22 mouse cellular contexts compared by ENCODE assay signal in genomic region chr11:72378222-72378621, GRCm38 (mm10). TPM values are rescaled to one million over a fixed set of nuclear protein-coding genes. Genes with fewer than 3 reads are reported as not detected.
DNase-seq lines count a peak whose midpoint lies in the region; ATAC-seq and TF ChIP-seq lines count a peak whose summit lies in the region.
"Had no signal": no experiment of that assay in that cellular context is flagged by ENCODE, and none has a peak within 500 bp of the region (broad histone marks: within the 10 kb centered on the region; RNA-seq: fewer than 3 reads in every experiment).

No protein-coding gene starts in this region.

- TF ChIP-seq POLR2A in limb, embryonic 14.5 days (IDR thresholded peaks at IDR 0.05; ENCODE audit: borderline replicate concordance, extremely low read depth, insufficient read depth, insufficient read length) = no peak

- no peak for TF ChIP-seq CTCF in gastrocnemius, adult 2 months (IDR thresholded peaks at IDR 0.05)
- no peak for TF ChIP-seq CTCF in lung, postnatal 0 days (IDR thresholded peaks at IDR 0.05)

- peak; percentile 81 for DNase-seq in gastrocnemius, adult 2 months
- DNase-seq in gastrocnemius, postnatal 10 days = no peak
- DNase-seq in lung, postnatal 0 days (ENCODE audit: low spot score) = peak; percentile 40
- DNase-seq in lung, postnatal 36 days = no peak
- peak; percentile 14 for DNase-seq in limb, embryonic 14.5 days (ENCODE audit: low spot score)
- DNase-seq in thymus, postnatal 0 days (ENCODE audit: low spot score) = no peak
- DNase-seq in embryo, embryonic 9.5 days (ENCODE audit: extremely low spot score) = no peak
- DNase-seq: adrenal gland, postnatal 14 days; cerebellum, adult 18-20 months; cerebellum, adult 9-11 months; cerebellum, postnatal 36 days; heart, adult 11 months; heart, postnatal 36 days had no signal

- 59% methylated on average over 7 of the region's 7 CpGs for WGBS in lung, postnatal 0 days
- 57% methylated on average over 7 of the region's 7 CpGs for WGBS in limb, embryonic 14.5 days

- no peaks in the 10 kb centered on the region for H3K36me3 ChIP-seq in lung, postnatal 0 days (ENCODE audit: insufficient read depth, low read length)
- H3K36me3 ChIP-seq in limb, embryonic 14.5 days (ENCODE audit: control insufficient read depth, insufficient read depth, low read length) = no peaks in the 10 kb centered on the region
- H3K36me3 ChIP-seq: forebrain, embryonic 12.5 days; hindbrain, embryonic 15.5 days had no signal

- H3K4me2 ChIP-seq in lung, postnatal 0 days (replicated peaks; ENCODE audit: low read depth, low read length) = no peak overlapping the region
- no peak overlapping the region for H3K4me2 ChIP-seq in limb, embryonic 14.5 days (replicated peaks; ENCODE audit: low read depth, low read length, severe bottlenecking)
- H3K4me2 ChIP-seq: forebrain, embryonic 12.5 days; heart, embryonic 13.5 days; hindbrain, embryonic 15.5 days had no signal

- no peaks in the 10 kb centered on the region for H3K4me1 ChIP-seq in lung, postnatal 0 days (ENCODE audit: insufficient read depth, low read depth, low read length)
- no peaks in the 10 kb centered on the region for H3K4me1 ChIP-seq in limb, embryonic 14.5 days (ENCODE audit: control insufficient read depth, insufficient read depth, low read length)
- H3K4me1 ChIP-seq: forebrain, embryonic 12.5 days; hindbrain, embryonic 15.5 days had no signal

- intact Hi-C loops in gastrocnemius, adult 2 months (cut with DNase I) = no loop called here

- TF ChIP-seq EP300 in lung, postnatal 0 days (IDR thresholded peaks at IDR 0.05) = no peak

- no peak overlapping the region for H3K9ac ChIP-seq in lung, postnatal 0 days (replicated peaks; ENCODE audit: low read depth)
- no peak overlapping the region for H3K9ac ChIP-seq in limb, embryonic 14.5 days (ENCODE audit: low read depth, low read length, severe bottlenecking)
- H3K9ac ChIP-seq: forebrain, embryonic 12.5 days; heart, embryonic 13.5 days; hindbrain, embryonic 15.5 days had no signal

- H3K27ac ChIP-seq in gastrocnemius, adult 2 months = peak overlapping the region; percentile 89
- H3K27ac ChIP-seq in lung, postnatal 0 days (ENCODE audit: low read length) = no peak overlapping the region
- H3K27ac ChIP-seq in limb, embryonic 14.5 days (replicated peaks; ENCODE audit: low read depth, low read length) = no peak overlapping the region
- H3K27ac ChIP-seq: forebrain, embryonic 12.5 days; heart, embryonic 13.5 days; hindbrain, embryonic 15.5 days had no signal

- H3K9me3 ChIP-seq in lung, postnatal 0 days (ENCODE audit: low read length) = no peaks in the 10 kb centered on the region
- no peaks in the 10 kb centered on the region for H3K9me3 ChIP-seq in limb, embryonic 14.5 days (ENCODE audit: control insufficient read depth, low read length)
- H3K9me3 ChIP-seq: forebrain, embryonic 12.5 days; heart, embryonic 13.5 days; hindbrain, embryonic 15.5 days had no signal

- H3K4me3 ChIP-seq in gastrocnemius, adult 2 months = no peak overlapping the region
- no peak overlapping the region for H3K4me3 ChIP-seq in lung, postnatal 0 days (ENCODE audit: low read depth, low read length)
- H3K4me3 ChIP-seq in limb, embryonic 14.5 days (replicated peaks; ENCODE audit: low read length) = no peak overlapping the region
- H3K4me3 ChIP-seq: forebrain, embryonic 12.5 days; heart, embryonic 13.5 days; hindbrain, embryonic 15.5 days had no signal

- no peaks in the 10 kb centered on the region for H3K27me3 ChIP-seq in lung, postnatal 0 days (replicated peaks; ENCODE audit: insufficient read depth, low read length)
- H3K27me3 ChIP-seq in limb, embryonic 14.5 days (ENCODE audit: control insufficient read depth, insufficient read depth, low read length) = no peaks in the 10 kb centered on the region
- H3K27me3 ChIP-seq: forebrain, embryonic 12.5 days; heart, embryonic 13.5 days; hindbrain, embryonic 15.5 days; Patski had no signal

- peak; percentile 55 for ATAC-seq in lung, postnatal 0 days
- ATAC-seq in limb, embryonic 14.5 days (ENCODE audit: low FRiP score, low read depth) = peak; percentile 77
- ATAC-seq: activated CD4-positive, CD25-positive, alpha-beta regulatory T cell, adult 4 months; forebrain, embryonic 16.5 days; Patski had no signal

RNA-seq across cellular contexts. Expression of gene Tekt1, which starts 16.0 kb away (rescaled TPM):
- 1 to 10 TPM in 1 of 2 experiments, under 1 TPM in 1; 0.33 to 2.6 TPM for total RNA-seq in gastrocnemius, adult 2 months (2021)
- total RNA-seq in gastrocnemius, postnatal 10 days (2021) = 1 to 10 TPM; 1.2 to 1.4 TPM
- polyA plus RNA-seq in lung, postnatal 0 days (2015; fragmentation: Nextera tagmentation; extraction: Ambion mirVana) = 14.2 and 17.3 TPM in 2 replicates
- polyA plus RNA-seq in limb, embryonic 14.5 days (2012; rRNA removed) = 0.87 and 1.3 TPM in 2 replicates
- polyA plus RNA-seq in limb, embryonic 14.5 days (2014; fragmentation: Nextera tagmentation; extraction: Ambion mirVana) = 1.5 and 2.2 TPM in 2 replicates
- 0.60 and 0.62 TPM in 2 replicates for polyA plus RNA-seq in thymus, postnatal 0 days (2015; fragmentation: Nextera tagmentation; extraction: Ambion mirVana)
- total RNA-seq: adrenal gland, postnatal 14 days; heart, postnatal 36 days had no signal
- polyA plus RNA-seq: activated CD4-positive, CD25-positive, alpha-beta regulatory T cell, adult 4 months; Patski had no signal

RNA-seq across cellular contexts. Expression of gene Smtnl2, which starts 33.3 kb away (rescaled TPM):
- total RNA-seq in gastrocnemius, adult 2 months (2021) = 100 to 1,000 TPM; 238 to 342 TPM
- 100 to 1,000 TPM; 145 to 153 TPM for total RNA-seq in gastrocnemius, postnatal 10 days (2021)
- polyA plus RNA-seq in lung, postnatal 0 days (2015; fragmentation: Nextera tagmentation; extraction: Ambion mirVana) = 108 TPM in 2 replicates
- 23.9 and 24.2 TPM in 2 replicates for polyA plus RNA-seq in limb, embryonic 14.5 days (2012; rRNA removed)
- 31.9 and 33.2 TPM in 2 replicates for polyA plus RNA-seq in limb, embryonic 14.5 days (2014; fragmentation: Nextera tagmentation; extraction: Ambion mirVana)
- 3.3 and 4.1 TPM in 2 replicates for polyA plus RNA-seq in thymus, postnatal 0 days (2015; fragmentation: Nextera tagmentation; extraction: Ambion mirVana)
- polyA plus RNA-seq: activated CD4-positive, CD25-positive, alpha-beta regulatory T cell, adult 4 months had no signal

RNA-seq across cellular contexts. Expression of gene Ggt6, which starts 57.1 kb away (rescaled TPM):
- total RNA-seq in gastrocnemius, adult 2 months (2021) = 1 to 10 TPM in 1 of 2 experiments, under 1 TPM in 1; 0.67 to 5.5 TPM
- total RNA-seq in gastrocnemius, postnatal 10 days (2021) = under 1 TPM in 1 of 2 experiments, not detected in 1; 0.28 TPM
- 0.94 and 1.0 TPM in 2 replicates for polyA plus RNA-seq in lung, postnatal 0 days (2015; fragmentation: Nextera tagmentation; extraction: Ambion mirVana)
- polyA plus RNA-seq in limb, embryonic 14.5 days (2012; rRNA removed) = 4.6 and 4.9 TPM in 2 replicates
- 4.8 and 5.9 TPM in 2 replicates for polyA plus RNA-seq in limb, embryonic 14.5 days (2014; fragmentation: Nextera tagmentation; extraction: Ambion mirVana)
- 1.0 and 1.1 TPM in 2 replicates for polyA plus RNA-seq in thymus, postnatal 0 days (2015; fragmentation: Nextera tagmentation; extraction: Ambion mirVana)
- total RNA-seq: heart, postnatal 36 days had no signal
- polyA plus RNA-seq: activated CD4-positive, CD25-positive, alpha-beta regulatory T cell, adult 4 months; embryonic facial prominence, embryonic 11.5 days; forebrain, embryonic 12.5 days; forebrain, embryonic 16.5 days; heart, embryonic 13.5 days; heart, postnatal 0 days; hindbrain, embryonic 11.5 days; hindbrain, embryonic 15.5 days had no signal

Comparison
In these comparisons a context has a peak if more than half of its experiments do, and no peak if none do; other contexts are left out.
1. DNase-seq: peak in gastrocnemius, adult 2 months (single experiment), lung, postnatal 0 days (single experiment) and limb, embryonic 14.5 days (single experiment); none in gastrocnemius, postnatal 10 days (single experiment), lung, postnatal 36 days (single experiment), thymus, postnatal 0 days (single experiment) and embryo, embryonic 9.5 days (single experiment).